Mouse (Mus musculus) brain, embryonic 14.5 days (tissue): ENCODE results near the gene Sbk3.

Source experiments
- CTCF ChIP-seq: fragments of 200-500 bp; IDR thresholded peaks from 2 replicates; pipeline ENCODE4 v1.5.1; 2012; ENCODE audit warnings: inconsistent platforms, mild to moderate bottlenecking, moderate library complexity, borderline replicate concordance; ENCODE audit not compliant: insufficient read depth, insufficient read length; ENCODE audit errors: extremely low read depth
- POLR2A ChIP-seq: fragments of 200-500 bp; IDR thresholded peaks from 2 replicates; pipeline ENCODE4 v1.6.1; 2012; ENCODE audit warnings: mild to moderate bottlenecking, inconsistent platforms, borderline replicate concordance; ENCODE audit not compliant: poor library complexity, insufficient read depth, insufficient read length, severe bottlenecking; ENCODE audit errors: extremely low read depth

DNA sequence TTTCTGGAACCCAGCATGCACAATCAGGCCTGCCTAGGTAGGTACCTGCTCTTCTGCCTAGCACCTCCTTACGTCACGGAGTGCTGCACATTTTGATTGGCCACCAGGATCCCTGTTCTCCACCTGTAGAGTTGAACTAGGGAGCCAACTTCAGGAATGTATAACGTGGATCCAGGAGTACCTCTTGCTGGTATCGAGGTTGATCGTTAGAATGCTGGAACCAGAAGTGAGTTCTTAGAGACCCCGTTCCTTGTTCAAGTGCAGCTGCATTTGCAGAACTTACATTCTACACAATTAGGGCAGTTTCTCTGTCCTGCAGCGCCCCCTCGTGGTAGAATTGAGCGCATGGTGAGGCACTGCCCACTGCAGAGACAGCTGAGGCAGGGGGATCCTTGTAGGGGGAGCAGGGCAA lies 30.9 kb downstream of the Sbk3 start:
- TF ChIP-seq POLR2A (no peak), CTCF (peak; percentile 82)
